Mouse (Mus musculus) bone marrow, adult 2 months (tissue): ENCODE measurements at regions not wholly inside any gene's neighbourhood (a gene's known extent, or its start where the extent isn't known, plus 50 kb on each side); places are given as distances from the start of the nearest gene placed in this dataset.

Source experiments
- CTCF ChIP-seq: fragments of 200-500 bp; IDR thresholded peaks from 2 replicates; pipeline ENCODE4 v1.5.1; 2011; ENCODE audit warnings: low read length, control low read depth; ENCODE audit not compliant: control insufficient read depth, insufficient read depth
- POLR2A ChIP-seq: fragments of 200-500 bp; IDR thresholded peaks from 2 replicates; pipeline ENCODE4 v1.6.1; 2011; ENCODE audit warnings: low read depth, mild to moderate bottlenecking, control low read depth, low read length, borderline replicate concordance; ENCODE audit not compliant: control insufficient read depth

- no peak for TF ChIP-seq POLR2A
- TF ChIP-seq CTCF: no peak
Observed at GRCm38 (mm10) chr2:138703943-138704541, 447.7 kb downstream of the Btbd3 start.
